Mouse (Mus musculus): ENCODE data around the gene Mad1l1. TPM values are rescaled to one million over a fixed set of nuclear protein-coding genes. Genes with fewer than 3 reads are reported as not detected.

The Mad1l1 gene
- polyA plus RNA-seq, 1 experiment from 2014 or later = 39.1 TPM

DNA sequence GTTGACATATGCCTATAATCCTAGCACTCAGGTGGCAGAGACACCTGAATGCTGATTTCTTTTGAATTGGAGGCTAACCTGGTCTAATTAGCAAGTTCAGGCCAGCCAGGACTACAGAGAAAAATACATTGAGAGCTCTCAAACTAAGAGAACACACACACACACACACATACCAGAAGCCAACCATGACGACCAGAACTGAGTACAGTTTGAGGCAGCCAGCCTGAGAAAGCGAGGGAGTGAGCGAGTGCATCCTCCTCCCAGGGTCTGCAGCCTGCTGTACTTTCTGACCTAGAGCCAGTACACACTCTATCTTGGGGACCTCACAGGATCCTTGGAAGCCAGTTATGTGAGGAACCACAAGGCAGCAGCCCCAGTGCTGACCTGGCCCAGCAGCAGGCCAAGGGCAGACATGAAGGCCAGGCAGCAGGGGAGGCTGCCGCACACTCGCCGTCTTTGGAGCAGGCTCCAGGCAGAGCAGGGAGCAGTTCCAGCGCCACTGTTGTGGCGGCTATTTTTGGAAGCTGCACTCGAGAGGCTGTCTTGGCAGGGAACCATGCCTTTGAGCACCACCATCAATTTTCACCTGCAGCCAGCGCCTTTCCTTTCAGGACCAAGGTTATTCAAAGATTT is 143.2 kb downstream of the Mad1l1 start:
- WGBS = 55% methylated on average over 10 of the region's 10 CpGs
- no peaks in the 10 kb centered on the region for H3K36me3 ChIP-seq (ENCODE audit: control insufficient read depth, insufficient read depth, low read length)
- no peaks in the 10 kb centered on the region for H3K9me3 ChIP-seq (ENCODE audit: control insufficient read depth, low read depth, low read length)
- no peak overlapping the region for H3K4me2 ChIP-seq (replicated peaks; ENCODE audit: low read depth, low read length)
- no peaks in the 10 kb centered on the region for H3K27me3 ChIP-seq (ENCODE audit: control insufficient read depth, insufficient read depth, low read length)
- H3K9ac ChIP-seq (replicated peaks; ENCODE audit: low read depth, low read length) = no peak overlapping the region
- H3K27ac ChIP-seq (ENCODE audit: low read length) = no peak overlapping the region
- H3K4me3 ChIP-seq (ENCODE audit: low read depth, low read length) = no peak overlapping the region
- no peak for ATAC-seq (ENCODE audit: insufficient number of reproducible peaks, insufficient read depth, low FRiP score, low read depth)
- H3K4me1 ChIP-seq (ENCODE audit: control insufficient read depth, insufficient read depth, low read length) = no peaks in the 10 kb centered on the region

- no peak for ATAC-seq (ENCODE audit: insufficient number of reproducible peaks, insufficient read depth, low FRiP score, low read depth)
- no peak overlapping the region for H3K27ac ChIP-seq (ENCODE audit: low read length)
- WGBS = 72% methylated on average over 8 of the region's 8 CpGs
- no peaks in the 10 kb centered on the region for H3K4me1 ChIP-seq (ENCODE audit: control insufficient read depth, insufficient read depth, low read length)
- no peaks in the 10 kb centered on the region for H3K9me3 ChIP-seq (ENCODE audit: control insufficient read depth, low read depth, low read length)
- H3K36me3 ChIP-seq (ENCODE audit: control insufficient read depth, insufficient read depth, low read length) = no peaks in the 10 kb centered on the region
- H3K9ac ChIP-seq (replicated peaks; ENCODE audit: low read depth, low read length) = no peak overlapping the region
- H3K4me2 ChIP-seq (replicated peaks; ENCODE audit: low read depth, low read length) = no peak overlapping the region
- no peaks in the 10 kb centered on the region for H3K27me3 ChIP-seq (ENCODE audit: control insufficient read depth, insufficient read depth, low read length)
- no peak overlapping the region for H3K4me3 ChIP-seq (ENCODE audit: low read depth, low read length)
These were observed 143.8 kb downstream of the Mad1l1 start for GRCm38 (mm10) chr5:140177582-140177981.

GRCm38 (mm10) chr5:140176370-140176769 is 145.0 kb downstream of the Mad1l1 start:
- no peak for ATAC-seq (ENCODE audit: insufficient number of reproducible peaks, insufficient read depth, low FRiP score, low read depth)
- H3K27ac ChIP-seq (ENCODE audit: low read length) = no peak overlapping the region
- H3K4me1 ChIP-seq (ENCODE audit: control insufficient read depth, insufficient read depth, low read length) = no peaks in the 10 kb centered on the region
- H3K9ac ChIP-seq (replicated peaks; ENCODE audit: low read depth, low read length) = no peak overlapping the region
- H3K27me3 ChIP-seq (ENCODE audit: control insufficient read depth, insufficient read depth, low read length) = no peaks in the 10 kb centered on the region
- H3K4me2 ChIP-seq (replicated peaks; ENCODE audit: low read depth, low read length) = no peak overlapping the region
- no peaks in the 10 kb centered on the region for H3K9me3 ChIP-seq (ENCODE audit: control insufficient read depth, low read depth, low read length)
- H3K4me3 ChIP-seq (ENCODE audit: low read depth, low read length) = no peak overlapping the region
- 46% methylated on average over 3 of the region's 3 CpGs for WGBS
- no peaks in the 10 kb centered on the region for H3K36me3 ChIP-seq (ENCODE audit: control insufficient read depth, insufficient read depth, low read length)

DNA sequence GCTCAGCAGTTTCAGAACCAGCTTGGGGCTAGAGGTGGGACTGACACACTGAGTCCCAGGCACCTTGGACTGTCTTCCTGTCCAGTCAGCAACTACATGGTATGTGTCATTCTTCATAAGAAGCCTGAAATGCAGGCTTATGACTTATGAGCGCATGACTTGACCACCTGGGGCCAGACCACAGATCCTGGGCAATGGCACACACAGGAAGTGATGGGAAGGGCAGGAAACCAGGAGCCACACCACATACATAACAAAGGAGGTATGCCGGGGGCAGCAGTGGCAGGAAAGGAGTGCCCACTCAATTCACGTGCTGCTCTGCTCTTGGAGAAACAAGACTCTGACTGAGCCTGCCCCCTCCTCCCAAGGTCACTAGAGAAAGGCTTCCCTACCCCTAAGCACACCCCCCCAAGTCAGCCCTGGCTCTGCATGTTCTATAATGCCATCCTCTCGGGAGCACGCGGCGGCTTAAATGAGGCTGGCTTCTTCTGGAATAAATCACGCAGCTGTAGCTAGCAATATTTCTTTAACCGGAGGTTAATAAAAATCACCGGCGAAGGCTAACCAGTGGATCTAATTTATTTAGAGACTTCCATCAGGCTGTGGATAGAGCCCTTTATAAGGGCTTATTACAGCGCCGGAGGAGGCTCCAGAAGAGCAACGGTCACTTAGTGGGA is 146.4 kb downstream of the Mad1l1 start:
- ATAC-seq (ENCODE audit: insufficient number of reproducible peaks, insufficient read depth, low FRiP score, low read depth) = no peak
- WGBS = 79% methylated on average over 14 of the region's 14 CpGs
- Histone ChIP-seq H3K4me1 (ENCODE audit: control insufficient read depth, insufficient read depth, low read length) (no peaks in the 10 kb centered on the region), H3K36me3 (ENCODE audit: control insufficient read depth, insufficient read depth, low read length) (no peaks in the 10 kb centered on the region), H3K9me3 (ENCODE audit: control insufficient read depth, low read depth, low read length) (no peaks in the 10 kb centered on the region), H3K4me3 (ENCODE audit: low read depth, low read length) (no peak overlapping the region), H3K9ac (replicated peaks; ENCODE audit: low read depth, low read length) (no peak overlapping the region), H3K27ac (ENCODE audit: low read length) (no peak overlapping the region), H3K27me3 (ENCODE audit: control insufficient read depth, insufficient read depth, low read length) (no peaks in the 10 kb centered on the region), H3K4me2 (replicated peaks; ENCODE audit: low read depth, low read length) (no peak overlapping the region)

- no peak overlapping the region for H3K4me3 ChIP-seq (ENCODE audit: low read depth, low read length)
- no peak overlapping the region for H3K4me2 ChIP-seq (replicated peaks; ENCODE audit: low read depth, low read length)
- H3K27ac ChIP-seq (ENCODE audit: low read length) = no peak overlapping the region
These were observed 147.3 kb downstream of the Mad1l1 start for GRCm38 (mm10) chr5:140174066-140174465.

GRCm38 (mm10) chr5:140173181-140173580 is 148.2 kb downstream of the Mad1l1 start:
- no peak for ATAC-seq (ENCODE audit: insufficient number of reproducible peaks, insufficient read depth, low FRiP score, low read depth)
- Histone ChIP-seq H3K4me3 (ENCODE audit: low read depth, low read length) (no peak overlapping the region), H3K27me3 (ENCODE audit: control insufficient read depth, insufficient read depth, low read length) (no peaks in the 10 kb centered on the region), H3K9me3 (ENCODE audit: control insufficient read depth, low read depth, low read length) (no peaks in the 10 kb centered on the region), H3K4me1 (ENCODE audit: control insufficient read depth, insufficient read depth, low read length) (no peaks in the 10 kb centered on the region), H3K36me3 (ENCODE audit: control insufficient read depth, insufficient read depth, low read length) (no peaks in the 10 kb centered on the region), H3K9ac (replicated peaks; ENCODE audit: low read depth, low read length) (no peak overlapping the region), H3K27ac (ENCODE audit: low read length) (no peak overlapping the region), H3K4me2 (replicated peaks; ENCODE audit: low read depth, low read length) (no peak overlapping the region)
- 78% methylated on average over 4 of the region's 4 CpGs for WGBS

More at GRCm38 (mm10) chr5:140174066-140174465, 147.3 kb downstream of the Mad1l1 start:
- no peaks in the 10 kb centered on the region for H3K27me3 ChIP-seq (ENCODE audit: control insufficient read depth, insufficient read depth, low read length)
- WGBS = 41% methylated on average over 3 of the region's 3 CpGs
- no peak overlapping the region for H3K9ac ChIP-seq (replicated peaks; ENCODE audit: low read depth, low read length)
- no peaks in the 10 kb centered on the region for H3K9me3 ChIP-seq (ENCODE audit: control insufficient read depth, low read depth, low read length)
- no peak for ATAC-seq (ENCODE audit: insufficient number of reproducible peaks, insufficient read depth, low FRiP score, low read depth)
- H3K4me1 ChIP-seq (ENCODE audit: control insufficient read depth, insufficient read depth, low read length) = no peaks in the 10 kb centered on the region
- H3K36me3 ChIP-seq (ENCODE audit: control insufficient read depth, insufficient read depth, low read length) = no peaks in the 10 kb centered on the region

- Histone ChIP-seq H3K9ac (replicated peaks; ENCODE audit: low read depth, low read length) (no peak overlapping the region), H3K4me2 (replicated peaks; ENCODE audit: low read depth, low read length) (no peak overlapping the region), H3K4me3 (ENCODE audit: low read depth, low read length) (no peak overlapping the region), H3K4me1 (ENCODE audit: control insufficient read depth, insufficient read depth, low read length) (no peaks in the 10 kb centered on the region), H3K27me3 (ENCODE audit: control insufficient read depth, insufficient read depth, low read length) (no peaks in the 10 kb centered on the region), H3K9me3 (ENCODE audit: control insufficient read depth, low read depth, low read length) (no peaks in the 10 kb centered on the region), H3K36me3 (ENCODE audit: control insufficient read depth, insufficient read depth, low read length) (no peaks in the 10 kb centered on the region), H3K27ac (ENCODE audit: low read length) (no peak overlapping the region)
- WGBS = 57% methylated on average over 1 of the region's 1 CpGs
- no peak for ATAC-seq (ENCODE audit: insufficient number of reproducible peaks, insufficient read depth, low FRiP score, low read depth)
These were observed 149.6 kb downstream of the Mad1l1 start for GRCm38 (mm10) chr5:140171710-140172109.

DNA sequence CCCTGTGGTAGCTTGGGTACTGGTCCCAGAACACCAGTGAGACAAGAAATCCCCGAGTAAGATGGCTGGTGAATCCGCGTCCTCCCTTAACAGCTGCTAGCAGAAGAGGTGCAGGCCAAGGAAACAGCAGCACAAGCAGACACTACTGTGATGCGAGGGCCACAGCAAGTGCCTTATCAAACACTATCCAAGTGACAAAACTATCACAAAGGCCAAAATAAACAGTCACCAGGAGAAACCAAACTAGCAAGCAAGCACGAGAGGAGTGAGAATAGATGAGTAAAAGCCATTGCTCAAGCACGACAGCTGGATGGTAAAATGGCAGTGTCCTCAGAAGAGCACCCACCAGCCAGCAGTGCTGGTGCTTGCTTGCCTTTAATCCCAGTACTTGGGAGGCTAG is 153.8 kb downstream of the Mad1l1 start:
- H3K27ac ChIP-seq (ENCODE audit: low read length) = no peak overlapping the region
- no peaks in the 10 kb centered on the region for H3K9me3 ChIP-seq (ENCODE audit: control insufficient read depth, low read depth, low read length)
- no peaks in the 10 kb centered on the region for H3K27me3 ChIP-seq (ENCODE audit: control insufficient read depth, insufficient read depth, low read length)
- H3K4me2 ChIP-seq (replicated peaks; ENCODE audit: low read depth, low read length) = no peak overlapping the region
- no peaks in the 10 kb centered on the region for H3K36me3 ChIP-seq (ENCODE audit: control insufficient read depth, insufficient read depth, low read length)
- no peak overlapping the region for H3K4me3 ChIP-seq (ENCODE audit: low read depth, low read length)
- H3K9ac ChIP-seq (replicated peaks; ENCODE audit: low read depth, low read length) = no peak overlapping the region
- WGBS = 61% methylated on average over 6 of the region's 6 CpGs
- ATAC-seq (ENCODE audit: insufficient number of reproducible peaks, insufficient read depth, low FRiP score, low read depth) = no peak
- no peaks in the 10 kb centered on the region for H3K4me1 ChIP-seq (ENCODE audit: control insufficient read depth, insufficient read depth, low read length)

DNA sequence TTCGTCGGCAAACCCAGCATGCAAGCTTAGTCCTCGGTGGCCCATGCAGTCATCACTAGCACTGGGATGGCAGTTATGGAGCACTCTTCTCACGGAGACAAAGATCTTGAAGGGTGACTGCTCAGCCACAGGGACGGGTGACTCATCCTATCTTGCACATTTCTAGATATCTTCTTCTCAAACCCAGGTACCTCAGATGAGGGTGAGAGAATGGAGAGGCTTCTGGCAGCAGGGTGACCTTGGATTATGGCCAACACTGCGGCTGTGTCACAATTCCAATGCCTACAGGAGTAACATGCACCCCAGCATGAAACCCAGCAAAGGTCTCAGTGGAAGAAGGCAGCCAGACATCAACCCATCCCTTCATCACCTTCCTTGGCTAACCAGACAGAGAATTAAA is 154.3 kb downstream of the Mad1l1 start:
- no peak overlapping the region for H3K4me2 ChIP-seq (replicated peaks; ENCODE audit: low read depth, low read length)
- no peaks in the 10 kb centered on the region for H3K36me3 ChIP-seq (ENCODE audit: control insufficient read depth, insufficient read depth, low read length)
- H3K4me3 ChIP-seq (ENCODE audit: low read depth, low read length) = no peak overlapping the region
- H3K4me1 ChIP-seq (ENCODE audit: control insufficient read depth, insufficient read depth, low read length) = no peaks in the 10 kb centered on the region
- no peaks in the 10 kb centered on the region for H3K9me3 ChIP-seq (ENCODE audit: control insufficient read depth, low read depth, low read length)
- WGBS = 90% methylated on average over 6 of the region's 6 CpGs
- no peaks in the 10 kb centered on the region for H3K27me3 ChIP-seq (ENCODE audit: control insufficient read depth, insufficient read depth, low read length)
- no peak for ATAC-seq (ENCODE audit: insufficient number of reproducible peaks, insufficient read depth, low FRiP score, low read depth)
- no peak overlapping the region for H3K27ac ChIP-seq (ENCODE audit: low read length)
- no peak overlapping the region for H3K9ac ChIP-seq (replicated peaks; ENCODE audit: low read depth, low read length)

Data from stomach, embryonic 14.5 days (tissue).